Mouse (Mus musculus) forebrain, embryonic 10.5 days (tissue): ENCODE data around the gene Gtf2f2. TPM values are rescaled to one million over a fixed set of nuclear protein-coding genes. Genes with fewer than 3 reads are reported as not detected.

Experiments
- DNase-seq: peaks from one replicate; pipeline ENCODE4 v3.0.0-alpha.2; 2017; ENCODE audit warnings: low spot score; ENCODE audit errors: extremely low spot score
- H3K27ac ChIP-seq: fragments of 300-500 bp; sonication (generic); 2 replicates; pipeline ENCODE4 v1.5.1; 2016; ENCODE audit warnings: mild to moderate bottlenecking
- H3K27me3 ChIP-seq: fragments of 300-500 bp; sonication (generic); 2 replicates; pipeline ENCODE4 v1.6.1; 2016; ENCODE audit warnings: mild to moderate bottlenecking; ENCODE audit not compliant: poor library complexity, severe bottlenecking
- H3K36me3 ChIP-seq: fragments of 300-500 bp; sonication (generic); replicated peaks from 2 replicates; pipeline ENCODE4 v1.6.1; 2016; ENCODE audit warnings: mild to moderate bottlenecking, moderate library complexity
- H3K4me1 ChIP-seq: fragments of 300-500 bp; sonication (generic); 2 replicates; pipeline ENCODE4 v1.6.1; 2016
- H3K4me3 ChIP-seq: fragments of 300-500 bp; sonication (generic); 2 replicates; pipeline ENCODE4 v1.5.1; 2016; ENCODE audit warnings: mild to moderate bottlenecking, moderate library complexity
- H3K9me3 ChIP-seq: fragments of 300-500 bp; sonication (generic); 2 replicates; pipeline ENCODE4 v1.6.1; 2016; ENCODE audit warnings: mild to moderate bottlenecking, moderate library complexity
- WGBS: fragments of 180-500 bp; shearing (Covaris S2); methylation state at CpG from one replicate; pipeline ENCODE4 v1.1.7; 2016; 5-methylcytosine and 5-hydroxymethylcytosine counted together
- polyA plus RNA-seq: library from polyadenylated mRNA; unstranded; fragments of >200 nt; fragmentation: Nextera tagmentation; extraction: Ambion mirVana; gene quantifications from 2 replicates; pipeline ENCODE4 v1.2.1, GENCODE M21; 2016

Gene Gtf2f2
- polyA plus RNA-seq, 1 experiment from 2014 or later: 57.3 TPM

- no peak for DNase-seq
- Histone ChIP-seq H3K27me3 (no peaks in the 10 kb centered on the region), H3K27ac (0 out of 2 replicates have a peak overlapping the region, but pooled peaks have one; percentile 9), H3K4me3 (no peak overlapping the region), H3K36me3 (no peaks in the 10 kb centered on the region), H3K9me3 (no peaks in the 10 kb centered on the region; the same call in 1 of the 2 replicates), H3K4me1 (peaks cover 22% of the 10 kb centered on the region)
- 70% methylated on average over 7 of the region's 7 CpGs for WGBS
Measured at GRCm38 (mm10) chr14:76020927-76021719, 10.5 kb upstream of the Gtf2f2 start.

- Histone ChIP-seq H3K9me3 (no peaks in the 10 kb centered on the region; the same call in 1 of the 2 replicates), H3K4me3 (no peak overlapping the region), H3K4me1 (peaks cover 16% of the 10 kb centered on the region), H3K27ac (no peak overlapping the region), H3K36me3 (no peaks in the 10 kb centered on the region), H3K27me3 (no peaks in the 10 kb centered on the region)
- no peak for DNase-seq
- 91% methylated on average over 5 of the region's 5 CpGs for WGBS
Measured at GRCm38 (mm10) chr14:76020259-76020785, 9.7 kb upstream of the Gtf2f2 start.

- Histone ChIP-seq H3K9me3 (no peaks in the 10 kb centered on the region; the same call in 1 of the 2 replicates), H3K27ac (0 out of 2 replicates have a peak overlapping the region, but pooled peaks have one; percentile 27), H3K4me1 (peaks cover 16% of the 10 kb centered on the region), H3K27me3 (no peaks in the 10 kb centered on the region), H3K36me3 (no peaks in the 10 kb centered on the region), H3K4me3 (no peak overlapping the region)
- WGBS: 88% methylated on average over 10 of the region's 10 CpGs
- no peak for DNase-seq
Measured at GRCm38 (mm10) chr14:76017785-76018490, 7.3 kb upstream of the Gtf2f2 start.

- DNase-seq: no peak
- 64% methylated on average over 2 of the region's 2 CpGs for WGBS
- H3K27me3 ChIP-seq: peaks cover 5% of the 10 kb centered on the region; the same call in 1 of the 2 replicates
- H3K27ac ChIP-seq: no peak overlapping the region
- no peaks in the 10 kb centered on the region; the same call in 1 of the 2 replicates for H3K9me3 ChIP-seq
- peaks cover 18% of the 10 kb centered on the region for H3K4me1 ChIP-seq
- H3K36me3 ChIP-seq: no peaks in the 10 kb centered on the region
- no peak overlapping the region for H3K4me3 ChIP-seq
Measured at GRCm38 (mm10) chr14:76014331-76014730, 3.7 kb upstream of the Gtf2f2 start.

GRCm38 (mm10) chr14:76011062-76011457, 395 bp upstream of the Gtf2f2 start:
- Histone ChIP-seq H3K27ac (peak overlapping the region; percentile 90), H3K4me3 (peak overlapping the region; percentile 95), H3K27me3 (peaks cover 5% of the 10 kb centered on the region; the same call in 1 of the 2 replicates), H3K36me3 (peaks cover 15% of the 10 kb centered on the region), H3K4me1 (peaks cover 27% of the 10 kb centered on the region), H3K9me3 (no peaks in the 10 kb centered on the region)
- WGBS: 34% methylated on average over 7 of the region's 7 CpGs
- no peak for DNase-seq

- H3K9me3 ChIP-seq: no peaks in the 10 kb centered on the region
- peaks cover 32% of the 10 kb centered on the region for H3K36me3 ChIP-seq
- H3K4me1 ChIP-seq: peaks cover 27% of the 10 kb centered on the region
- WGBS: 84% methylated on average over 5 of the region's 5 CpGs
- peak overlapping the region; percentile 95 for H3K4me3 ChIP-seq
- peaks cover 5% of the 10 kb centered on the region; the same call in 1 of the 2 replicates for H3K27me3 ChIP-seq
- no peak for DNase-seq
- H3K27ac ChIP-seq: no peak overlapping the region
Measured at GRCm38 (mm10) chr14:76009185-76009584, 1.5 kb downstream of the Gtf2f2 start.

GRCm38 (mm10) chr14:76008174-76008573, 2.5 kb downstream of the Gtf2f2 start:
- Histone ChIP-seq H3K4me3 (no peak overlapping the region), H3K4me1 (peaks cover 27% of the 10 kb centered on the region), H3K27me3 (peaks cover 5% of the 10 kb centered on the region; the same call in 1 of the 2 replicates), H3K27ac (no peak overlapping the region), H3K36me3 (peaks cover 39% of the 10 kb centered on the region), H3K9me3 (no peaks in the 10 kb centered on the region)
- DNase-seq: no peak
- WGBS: 100% methylated on average over 1 of the region's 1 CpGs

- H3K27ac ChIP-seq: no peak overlapping the region
- H3K4me1 ChIP-seq: peaks cover 16% of the 10 kb centered on the region
- no peak overlapping the region for H3K4me3 ChIP-seq
- 82% methylated on average over 4 of the region's 4 CpGs for WGBS
- H3K27me3 ChIP-seq: no peaks in the 10 kb centered on the region
- no peak for DNase-seq
- peaks cover 55% of the 10 kb centered on the region for H3K36me3 ChIP-seq
- H3K9me3 ChIP-seq: no peaks in the 10 kb centered on the region
Measured at GRCm38 (mm10) chr14:76005011-76005410, 5.7 kb downstream of the Gtf2f2 start.

GRCm38 (mm10) chr14:76001781-76002180, 8.9 kb downstream of the Gtf2f2 start:
- H3K4me1 ChIP-seq: no peaks in the 10 kb centered on the region
- peaks cover 56% of the 10 kb centered on the region for H3K36me3 ChIP-seq
- H3K4me3 ChIP-seq: no peak overlapping the region
- no peaks in the 10 kb centered on the region for H3K27me3 ChIP-seq
- no peaks in the 10 kb centered on the region for H3K9me3 ChIP-seq
- WGBS: 83% methylated on average over 4 of the region's 4 CpGs
- DNase-seq: no peak
- no peak overlapping the region for H3K27ac ChIP-seq

- Histone ChIP-seq H3K4me1 (no peaks in the 10 kb centered on the region), H3K27me3 (no peaks in the 10 kb centered on the region), H3K36me3 (peaks cover 43% of the 10 kb centered on the region), H3K27ac (no peak overlapping the region), H3K4me3 (no peak overlapping the region), H3K9me3 (no peaks in the 10 kb centered on the region)
- WGBS: 65% methylated on average over 1 of the region's 1 CpGs
- DNase-seq: no peak
Measured at GRCm38 (mm10) chr14:75998082-75998481, 12.6 kb downstream of the Gtf2f2 start.

GRCm38 (mm10) chr14:75992371-75992770, 18.3 kb downstream of the Gtf2f2 start:
- WGBS: 95% methylated on average over 4 of the region's 4 CpGs
- DNase-seq: no peak
- H3K4me3 ChIP-seq: no peak overlapping the region

GRCm38 (mm10) chr14:75990936-75991335, 19.7 kb downstream of the Gtf2f2 start:
- Histone ChIP-seq H3K4me3 (no peak overlapping the region), H3K36me3 (peaks cover 28% of the 10 kb centered on the region), H3K9me3 (no peaks in the 10 kb centered on the region), H3K27ac (no peak overlapping the region), H3K4me1 (no peaks in the 10 kb centered on the region), H3K27me3 (no peaks in the 10 kb centered on the region)
- DNase-seq: no peak
- 95% methylated on average over 6 of the region's 6 CpGs for WGBS

More at GRCm38 (mm10) chr14:75992371-75992770, 18.3 kb downstream of the Gtf2f2 start:
- Histone ChIP-seq H3K27ac (no peak overlapping the region), H3K9me3 (no peaks in the 10 kb centered on the region), H3K36me3 (peaks cover 28% of the 10 kb centered on the region), H3K27me3 (no peaks in the 10 kb centered on the region), H3K4me1 (no peaks in the 10 kb centered on the region)
